Mouse (Mus musculus) monocyte, adult 2 months (primary cell): ENCODE results near the gene Mxi1.
"Not testable (repeated sequence)": the region's sequence is repeated elsewhere in the genome, so short reads cannot be mapped to it uniquely, and the experiment has no call there.

ENCODE experiments used
- DNase-seq, 2 experiments: peaks; one replicate each; pipeline ENCODE4 v3.0.0; 2022; ENCODE audit warnings: low spot score in 2 of 2, low read depth in 1 of 2

Gene Mxi1

DNA sequence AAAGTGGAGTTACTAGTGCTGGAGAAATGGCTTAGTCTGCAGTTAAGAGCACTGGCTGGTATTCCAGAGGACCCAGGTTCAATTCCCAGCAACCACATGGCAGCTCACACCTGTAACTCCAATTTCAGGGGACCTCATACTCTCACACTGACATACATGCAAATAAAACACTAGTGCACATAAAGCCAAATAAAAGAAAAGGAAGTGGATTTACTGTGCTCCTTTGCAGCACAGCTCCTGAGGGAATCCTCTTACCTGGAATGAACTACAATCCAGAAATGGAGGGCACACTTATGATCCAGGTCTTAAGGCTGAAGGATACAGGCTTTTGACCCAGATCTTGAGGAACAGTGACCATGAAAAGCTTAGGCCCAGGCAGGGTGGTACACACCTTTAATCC lies 83.3 kb downstream of the Mxi1 start:
- no peak for DNase-seq

DNA sequence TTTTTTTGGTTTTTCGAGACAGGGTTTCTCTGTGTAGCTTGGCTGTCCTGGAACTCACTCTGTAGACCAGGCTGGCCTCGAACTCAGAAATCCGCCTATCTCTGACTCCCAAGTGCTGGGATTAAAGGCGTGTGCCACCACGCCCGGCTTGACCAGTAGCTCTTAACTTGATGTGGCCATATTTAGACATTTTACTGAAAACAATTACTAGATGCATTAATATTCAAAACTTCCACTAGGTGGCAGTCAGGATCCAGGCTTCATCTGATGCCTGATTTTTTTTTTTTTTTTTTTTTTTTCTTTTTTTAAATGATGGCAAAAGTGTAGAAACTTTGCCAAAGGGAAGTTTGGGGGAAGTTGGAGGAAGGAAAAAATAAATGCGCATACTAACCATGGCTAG lies 84.2 kb downstream of the Mxi1 start:
- no peak for DNase-seq

DNA sequence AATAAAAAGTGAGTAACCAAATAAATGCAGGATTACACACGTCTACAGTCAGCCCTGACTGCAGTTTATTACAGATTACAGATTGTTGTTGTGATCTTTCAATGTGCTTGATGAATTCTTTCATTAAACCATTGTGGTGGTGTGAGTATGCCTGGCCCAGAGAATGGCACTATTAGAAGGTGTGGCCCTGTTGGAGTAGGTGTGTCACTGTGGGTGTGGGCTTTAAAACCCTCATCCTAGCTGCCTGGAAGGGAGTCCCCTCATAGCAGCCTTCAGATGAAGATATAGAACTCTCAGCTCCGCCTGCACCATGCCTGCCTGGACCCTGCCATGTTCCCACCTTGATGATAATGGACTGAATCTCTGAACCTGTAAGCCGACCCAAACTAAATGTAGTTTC lies 84.6 kb downstream of the Mxi1 start:
- DNase-seq = not testable (repeated sequence)

DNA sequence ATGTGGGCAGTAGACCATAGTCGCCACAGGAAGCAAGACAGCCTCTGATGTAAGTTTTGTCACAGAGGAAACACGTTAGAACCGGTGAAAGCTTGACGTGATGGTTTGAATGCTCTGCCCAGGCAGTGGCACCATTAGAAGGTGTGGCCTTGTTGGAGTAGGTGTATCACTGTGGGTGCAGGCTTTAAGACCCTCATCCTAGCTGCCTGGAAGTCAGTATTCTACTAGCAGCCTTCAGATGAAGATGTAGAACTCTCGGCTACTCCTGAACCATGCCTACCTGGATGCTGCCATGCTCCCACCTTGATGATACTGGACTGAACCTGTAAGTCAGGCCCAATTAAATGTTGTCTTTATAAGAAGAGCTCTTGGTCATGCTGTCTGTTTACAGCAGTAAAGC lies 85.5 kb downstream of the Mxi1 start:
- DNase-seq = not testable (repeated sequence)

DNA sequence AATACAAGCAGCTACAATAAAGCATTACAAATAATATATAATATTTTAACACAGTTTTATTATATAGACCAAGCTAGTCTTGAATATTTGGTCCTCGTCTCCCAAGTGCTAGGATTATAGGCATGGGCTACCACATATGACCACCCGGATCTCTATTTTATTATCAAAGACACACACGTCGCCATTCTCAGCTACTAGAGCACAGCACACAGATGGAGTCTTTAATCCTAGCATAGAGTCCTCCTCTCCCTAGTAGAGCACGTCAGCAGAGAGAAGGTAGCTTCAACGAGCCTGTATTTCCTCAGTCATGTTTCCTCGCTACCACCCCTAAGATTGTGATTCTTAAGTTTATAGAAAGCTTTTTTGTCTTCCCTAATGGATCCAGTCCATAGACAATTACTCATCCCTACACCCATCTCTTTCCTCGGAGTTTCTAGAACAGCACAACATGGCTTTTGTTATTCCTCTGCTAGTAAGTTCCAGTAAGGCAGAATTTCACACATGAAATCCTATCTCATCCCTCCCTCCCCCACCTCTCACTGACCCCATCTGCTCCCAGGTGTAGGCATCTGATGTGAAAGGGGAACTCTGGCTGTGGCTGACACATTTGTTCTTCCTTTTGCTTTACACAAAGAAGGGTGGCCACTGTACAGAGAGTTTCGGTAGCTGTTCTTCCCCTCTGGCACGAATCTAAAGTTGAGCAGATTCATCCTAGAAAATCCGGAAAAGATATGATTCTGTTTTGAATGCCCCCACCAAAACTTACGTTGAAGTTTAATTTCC lies 87.3 kb downstream of the Mxi1 start:
- no peak for DNase-seq

DNA sequence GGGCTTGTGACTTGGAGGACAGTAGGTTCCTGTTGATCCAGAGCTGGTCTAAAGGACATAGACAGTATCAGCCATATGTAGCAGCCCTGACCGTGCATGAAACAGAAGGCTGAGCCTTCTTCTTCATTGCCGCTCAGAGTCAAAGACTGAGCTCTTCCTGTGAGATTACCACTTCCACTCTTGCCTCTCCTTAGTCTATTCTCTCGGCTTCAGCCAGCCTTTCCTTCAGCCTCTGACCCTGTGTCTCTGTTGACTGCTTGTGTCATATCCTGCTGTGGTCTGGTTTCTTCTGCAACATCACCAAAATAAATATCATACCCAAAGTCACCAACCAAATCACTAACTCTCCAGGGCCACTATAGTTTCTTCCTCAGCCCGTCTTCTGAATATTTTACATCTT lies 88.9 kb downstream of the Mxi1 start:
- DNase-seq = no peak

DNA sequence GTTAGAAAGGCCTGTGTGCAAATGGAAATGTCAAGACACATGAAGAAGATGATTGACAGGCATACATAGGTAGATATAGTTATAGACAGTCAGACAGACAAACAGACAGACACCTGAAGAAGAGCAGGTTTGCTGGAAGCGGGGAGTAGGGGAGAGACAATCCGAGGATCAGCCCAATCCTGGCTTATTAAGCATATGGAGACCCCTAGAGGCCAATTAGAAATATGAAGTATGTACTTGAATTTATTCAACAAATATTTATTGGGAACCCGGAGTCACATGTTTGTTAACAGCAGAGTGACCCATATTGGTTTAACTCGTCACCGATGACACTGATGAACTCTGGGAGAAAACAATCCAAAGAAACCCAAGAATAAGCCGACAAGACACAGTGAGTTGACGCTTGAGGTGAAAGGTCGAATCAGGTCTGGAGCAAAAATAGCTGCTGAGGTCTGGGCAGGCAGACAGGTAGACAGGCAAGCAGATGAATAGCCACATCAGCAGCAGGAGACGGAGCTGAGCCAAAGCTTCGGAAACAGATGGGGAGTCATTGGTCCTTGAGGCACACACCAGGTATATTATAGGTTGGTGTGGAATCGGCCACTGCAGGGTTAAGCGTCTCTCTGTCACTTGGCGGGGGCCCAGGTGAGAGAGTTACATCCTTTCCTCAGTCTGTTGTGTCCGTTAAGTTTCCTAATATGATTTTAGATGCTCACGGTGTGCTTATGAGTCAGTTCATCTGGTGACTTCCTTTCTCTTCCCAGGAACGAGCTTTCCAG lies 90.2 kb downstream of the Mxi1 start:
- DNase-seq = no peak

DNA sequence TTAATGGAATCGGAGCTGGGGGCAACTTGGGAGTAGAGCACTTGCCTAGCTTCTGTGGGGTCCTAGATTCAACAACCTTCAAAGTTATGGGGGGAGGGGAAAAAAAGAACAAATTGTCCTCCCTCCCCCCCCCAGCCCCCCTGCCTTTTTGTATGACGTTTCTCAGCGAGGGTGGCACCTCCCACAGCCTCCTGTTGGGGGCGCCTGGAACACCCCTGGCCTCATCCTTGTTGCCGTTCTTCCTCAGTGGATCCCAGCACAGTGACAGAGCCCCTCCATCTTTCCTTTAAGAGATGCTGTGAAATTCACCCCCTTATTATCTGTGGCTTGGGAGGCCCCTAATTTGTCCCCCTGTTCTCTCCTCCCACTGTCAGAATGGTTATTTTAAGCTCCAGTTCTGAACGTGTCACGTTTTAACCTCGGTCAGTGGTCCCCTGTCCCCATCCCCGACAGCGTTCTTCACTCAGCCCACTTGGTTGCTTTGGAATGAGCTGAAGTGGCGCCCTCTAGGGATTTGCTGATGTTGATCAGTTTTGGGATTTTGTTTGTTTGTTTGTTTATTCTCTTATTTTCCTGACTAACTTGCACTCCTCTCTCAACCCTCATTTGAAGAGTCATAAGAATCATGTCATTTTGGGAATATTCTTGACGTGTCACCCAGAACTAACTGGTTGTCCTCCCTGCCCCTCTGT lies 92.6 kb downstream of the Mxi1 start:
- DNase-seq = no peak

DNA sequence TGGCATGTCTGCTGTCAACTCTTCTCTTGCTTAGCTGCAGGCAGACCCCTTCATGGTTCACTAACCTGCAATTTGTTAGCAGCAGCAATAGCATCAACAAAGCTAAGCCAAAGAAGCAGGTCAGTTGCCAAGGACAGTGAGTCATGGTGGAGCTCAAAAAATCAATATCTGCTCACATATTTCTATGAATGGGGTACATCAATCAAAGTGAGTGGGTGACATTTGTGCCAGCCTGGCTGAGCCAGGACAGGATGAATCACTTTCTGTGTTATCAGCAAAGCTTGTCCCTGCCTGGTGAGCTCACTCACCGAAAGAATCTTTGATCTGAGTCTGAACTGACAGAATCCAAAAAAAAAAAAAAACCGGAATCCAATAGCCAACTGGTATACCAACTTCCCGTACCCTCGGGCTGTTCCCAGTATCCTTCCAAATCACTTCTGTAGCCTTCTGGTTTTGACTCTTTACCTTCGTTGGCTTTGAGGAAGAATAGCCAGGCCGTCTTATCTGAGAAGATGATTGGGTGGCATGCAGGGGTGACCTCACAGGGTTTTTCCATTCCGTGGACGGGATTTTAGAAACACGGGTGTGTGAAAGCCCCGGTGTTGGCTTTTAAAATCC lies 94.0 kb downstream of the Mxi1 start:
- DNase-seq = peak in 1 of 2 experiments; percentile 31

DNA sequence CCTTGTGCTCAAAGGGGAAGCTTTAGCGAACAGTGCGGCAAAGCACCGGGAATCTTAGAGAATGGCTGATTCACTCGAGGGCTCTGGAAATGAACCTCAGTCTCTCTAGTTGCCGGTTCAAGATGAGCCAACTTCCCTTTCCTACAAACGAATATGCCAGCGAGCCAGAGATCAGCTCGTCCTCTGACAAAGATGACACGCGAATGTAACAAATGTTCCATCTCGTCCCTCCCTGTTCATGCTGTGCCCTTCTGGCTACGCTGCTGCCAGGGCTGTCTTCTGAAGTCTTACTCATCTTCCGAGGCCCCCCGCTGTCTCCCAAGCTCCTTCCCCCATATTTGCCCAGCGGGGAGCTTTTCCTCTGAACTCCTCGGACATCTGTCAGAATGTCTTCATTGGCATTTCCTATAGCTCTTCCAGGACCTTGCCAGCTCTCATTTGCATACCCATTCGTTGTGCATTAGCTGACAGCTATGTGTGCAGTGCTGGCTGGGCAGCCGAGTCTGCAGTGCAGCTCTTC lies 94.6 kb downstream of the Mxi1 start:
- DNase-seq = no peak

DNA sequence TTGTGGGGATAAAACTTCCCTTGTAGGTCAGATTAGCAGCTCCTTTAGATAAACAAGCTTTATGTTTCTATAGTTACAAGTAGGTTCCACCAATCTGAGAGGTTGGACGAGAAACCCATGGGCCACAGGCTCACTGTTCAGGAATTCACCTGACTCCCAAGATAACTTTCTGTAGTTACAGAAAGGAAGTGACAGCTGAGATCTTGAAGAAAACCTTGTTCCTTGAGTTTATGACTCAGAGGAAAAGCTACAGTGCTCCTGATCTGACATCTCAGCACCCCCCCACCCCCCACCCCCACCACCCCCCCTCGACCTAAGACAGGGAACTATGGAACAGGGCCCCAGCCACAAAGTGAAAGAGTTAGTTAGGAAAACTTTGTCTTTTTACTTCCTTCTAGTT lies 95.5 kb downstream of the Mxi1 start:
- no peak for DNase-seq

DNA sequence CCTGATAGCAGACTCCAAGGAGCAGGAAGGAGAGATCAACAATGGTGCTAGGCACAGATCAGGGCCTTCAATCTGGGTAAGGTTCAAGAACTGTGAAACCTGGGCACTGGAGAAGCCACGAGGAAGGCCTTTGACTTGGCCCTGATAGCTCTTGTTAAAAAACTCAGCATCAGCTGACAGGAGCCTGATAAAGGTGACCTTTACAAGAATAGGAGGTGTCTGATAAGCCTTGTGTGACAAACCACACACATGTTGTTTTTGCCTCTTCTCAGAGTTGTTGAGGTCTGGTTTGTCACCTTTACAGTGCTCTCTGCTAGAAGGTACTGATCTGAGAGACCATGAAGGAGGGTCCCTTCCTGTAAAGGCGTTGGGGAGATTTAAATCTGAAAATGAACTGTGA lies 97.0 kb downstream of the Mxi1 start:
- DNase-seq = no peak

DNA sequence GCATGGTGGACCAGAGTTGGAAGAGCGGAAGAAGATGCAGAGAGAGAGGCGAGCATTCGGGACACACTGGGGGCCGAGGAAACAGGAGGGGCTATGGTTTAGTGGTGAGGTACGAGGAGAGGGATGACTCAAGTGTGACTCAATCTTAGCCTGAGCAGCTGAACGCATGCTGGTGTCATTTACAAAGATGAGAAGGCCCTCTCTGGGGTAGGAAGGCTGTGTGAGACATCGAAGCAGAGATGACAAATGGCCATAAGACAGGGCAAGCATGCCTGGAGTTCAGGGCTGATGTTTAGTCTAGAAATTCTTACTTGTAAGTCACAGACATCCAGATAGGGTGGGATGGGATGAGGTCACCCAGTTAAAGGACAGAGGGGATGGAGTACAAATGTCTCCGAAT lies 98.1 kb downstream of the Mxi1 start:
- no peak for DNase-seq

DNA sequence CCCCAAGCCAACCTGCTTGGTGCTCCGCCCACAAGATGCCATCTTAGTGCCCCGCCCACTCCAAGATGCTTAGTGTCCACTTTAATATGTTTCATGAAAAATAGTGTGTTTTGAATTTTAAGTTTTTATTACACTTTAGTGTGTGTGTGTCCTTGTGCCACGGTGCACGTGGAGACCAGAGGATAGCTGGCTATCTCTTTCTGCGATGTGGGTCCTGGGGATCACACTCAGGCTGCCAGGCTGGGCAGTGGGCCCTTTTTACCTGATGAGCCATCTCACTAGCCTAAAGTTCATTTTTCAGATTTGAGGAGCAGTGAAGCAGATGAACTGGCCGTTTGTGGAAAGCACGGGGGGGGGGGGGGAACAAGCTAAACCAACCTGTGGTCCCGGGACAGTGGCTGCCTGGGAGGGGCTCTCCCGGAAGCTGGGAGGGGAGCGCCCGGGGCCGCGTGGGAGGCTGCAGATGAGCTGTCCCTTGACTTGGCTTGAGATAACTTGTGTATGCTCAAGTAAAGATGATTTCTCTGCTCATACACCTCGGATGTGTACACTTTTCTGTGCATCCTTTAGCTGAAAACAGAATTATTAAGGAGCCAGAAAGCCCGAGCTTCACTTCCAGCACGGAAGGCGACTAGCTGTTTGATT lies 99.5 kb downstream of the Mxi1 start:
- no peak for DNase-seq

DNA sequence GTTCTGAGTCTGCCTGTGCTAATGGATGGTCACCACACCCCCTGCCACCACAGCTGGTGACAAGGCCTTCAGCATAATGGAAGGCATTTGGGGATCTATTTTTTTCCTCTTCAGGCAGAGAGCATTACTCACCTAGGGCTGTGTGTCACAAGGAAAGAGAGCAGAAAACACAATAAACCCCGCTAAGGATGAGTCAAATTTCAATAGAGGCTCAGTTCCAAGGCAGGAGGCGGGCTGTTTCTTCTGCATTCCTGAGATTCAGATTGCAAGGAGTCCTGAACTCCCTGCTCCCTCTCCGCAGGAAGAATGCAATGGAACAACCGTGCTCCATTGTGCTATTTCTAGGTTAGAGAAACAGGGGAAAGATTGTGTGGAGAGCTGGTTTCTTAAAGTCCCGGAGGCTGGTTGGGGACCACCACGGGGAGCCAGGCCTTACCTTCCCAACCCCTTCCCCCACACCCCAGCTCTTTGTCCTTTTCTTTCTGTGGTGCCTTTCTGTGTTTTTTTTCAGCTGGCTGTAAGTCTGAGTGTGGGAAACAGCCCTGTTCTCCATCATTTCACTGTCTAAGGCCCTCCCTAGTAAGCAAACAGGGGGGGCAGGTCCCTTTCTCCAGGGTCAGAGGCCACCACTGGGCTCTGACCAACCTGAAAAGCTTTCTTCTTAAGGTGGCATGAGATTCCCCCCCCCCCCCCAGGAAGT lies 102.0 kb downstream of the Mxi1 start:
- DNase-seq = no peak

DNA sequence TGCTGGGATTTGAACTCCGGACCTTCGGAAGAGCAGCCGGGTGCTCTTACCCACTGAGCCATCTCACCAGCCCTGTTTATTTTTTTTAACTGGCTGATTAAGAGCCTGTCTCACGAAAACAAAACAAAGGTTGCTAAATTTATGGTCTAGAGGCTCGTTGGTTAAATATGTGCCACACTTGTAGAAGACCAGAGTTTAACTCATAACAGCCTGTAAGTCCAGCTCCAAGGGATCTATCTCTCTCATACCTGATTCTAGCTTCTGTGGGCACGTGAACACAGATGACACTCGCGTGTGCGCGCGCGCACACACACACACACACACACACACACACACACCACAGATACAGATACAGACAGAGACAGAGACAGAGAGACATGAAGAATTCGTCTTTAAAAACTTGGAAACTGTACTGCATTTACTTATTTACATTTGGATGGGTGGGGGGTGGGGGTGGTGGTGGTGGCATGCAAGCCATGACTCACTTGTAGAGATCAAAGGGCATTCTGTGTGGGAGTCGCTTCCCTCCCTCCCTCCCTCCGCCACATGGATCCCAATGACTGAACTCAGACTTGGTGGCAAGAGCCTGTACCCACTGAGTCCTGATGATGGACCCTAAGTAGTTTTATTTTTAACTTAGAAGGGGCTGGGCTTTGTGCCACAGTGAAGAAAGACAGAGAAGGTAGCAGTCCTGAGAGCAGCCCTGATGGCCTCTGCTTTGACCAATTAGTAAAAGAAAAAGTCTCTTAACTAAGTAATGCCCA lies 103.5 kb downstream of the Mxi1 start:
- DNase-seq = no peak

DNA sequence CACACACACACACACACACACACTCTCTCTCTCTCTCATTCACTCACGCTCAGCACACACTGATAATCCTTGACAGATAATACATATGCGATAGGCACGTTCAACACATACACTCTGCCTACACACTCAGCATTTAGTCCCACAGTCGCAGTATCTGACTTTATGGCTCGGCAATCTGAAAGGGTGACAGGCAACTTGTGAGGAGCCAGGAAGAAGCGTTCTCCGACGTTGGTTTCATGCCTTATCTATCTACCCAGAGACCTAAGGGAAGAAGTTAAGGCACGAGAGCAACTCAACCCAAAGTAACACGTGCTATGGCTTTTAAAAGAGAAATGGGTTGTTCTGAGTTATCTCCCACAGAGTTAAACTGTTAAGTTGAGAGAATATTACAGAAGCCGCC lies 104.3 kb downstream of the Mxi1 start:
- no peak for DNase-seq

DNA sequence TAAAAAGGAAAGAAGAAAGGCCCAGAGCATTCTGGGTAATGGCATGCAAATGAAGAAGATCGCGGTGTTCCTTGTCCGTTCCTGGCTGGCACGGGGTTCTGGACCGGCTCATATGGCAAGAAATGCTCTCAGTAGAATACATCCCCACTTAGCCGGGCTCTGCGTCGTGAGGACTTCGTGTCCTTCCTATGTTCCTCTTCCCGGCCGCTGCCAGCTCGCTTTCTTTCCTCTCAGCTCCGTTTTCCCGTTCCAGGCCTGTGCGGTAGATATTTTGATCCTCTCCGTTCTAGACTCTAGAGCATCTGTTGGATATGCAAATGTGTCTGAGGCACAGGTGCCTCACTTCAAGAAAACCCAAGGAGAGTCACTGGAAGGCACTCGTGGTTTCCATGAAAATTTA lies 104.9 kb downstream of the Mxi1 start:
- DNase-seq = no peak

DNA sequence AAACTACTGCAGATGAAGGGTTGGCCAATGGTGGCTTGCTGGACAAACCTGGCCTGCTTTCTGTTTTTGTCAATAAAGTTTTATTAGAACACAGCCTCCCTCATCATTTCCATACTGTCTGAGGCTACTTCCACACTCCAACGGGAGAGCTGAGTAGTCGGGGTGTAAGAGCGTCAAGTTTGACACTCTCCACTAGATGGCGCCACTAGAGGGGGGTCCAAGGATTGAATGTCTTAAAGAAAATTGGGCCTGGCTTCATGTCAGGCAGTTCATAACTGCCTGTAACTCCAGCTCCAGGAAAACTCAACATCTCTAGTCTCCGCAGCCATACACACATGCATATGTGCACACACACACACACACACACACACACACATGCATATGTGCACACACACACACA lies 109.5 kb downstream of the Mxi1 start:
- peak; percentile 48 to 68 for DNase-seq
